Mouse (Mus musculus) left cerebral cortex, adult 2 months (tissue): Measurements from ENCODE around the gene Gm10100. TPM values are rescaled to one million over a fixed set of nuclear protein-coding genes. Genes with fewer than 3 reads are reported as not detected.
"Not testable (repeated sequence)": the region's sequence is repeated elsewhere in the genome, so short reads cannot be mapped to it uniquely, and the experiment has no call there.

ENCODE experiments used
- DNase-seq, 2 experiments: peaks; one replicate each; pipeline ENCODE4 v3.0.0; 2021 to 2022; ENCODE audit warnings: low spot score in 2 of 2, mixed read lengths in 1 of 2; ENCODE audit errors: extremely low spot score in 1 of 2
- H3K27ac ChIP-seq: fragments of 200-600 bp; 2 replicates; pipeline ENCODE4 v1.8.1; 2022
- H3K4me3 ChIP-seq: fragments of 200-600 bp; 2 replicates; pipeline ENCODE4 v1.8.1; 2022
- CTCF ChIP-seq: fragments of 200-600 bp; IDR thresholded peaks from 2 replicates; pipeline ENCODE4 v1.8.1; 2022; ENCODE audit warnings: antibody characterized with exemption, mild to moderate bottlenecking, moderate library complexity
- intact Hi-C: fragments of 180-260 bp; cut with DNase I; formaldehyde crosslinking; loops from one replicate; pipeline ENCODE4 v1.15.1; 2025
- total RNA-seq, 2 experiments: library from RNA; stranded (reverse); gene quantifications; 2 replicates each; pipeline ENCODE4 v1.2.3; 2021

Gene Gm10100
- total RNA-seq, 2 experiments from 2014 or later: not detected

DNA sequence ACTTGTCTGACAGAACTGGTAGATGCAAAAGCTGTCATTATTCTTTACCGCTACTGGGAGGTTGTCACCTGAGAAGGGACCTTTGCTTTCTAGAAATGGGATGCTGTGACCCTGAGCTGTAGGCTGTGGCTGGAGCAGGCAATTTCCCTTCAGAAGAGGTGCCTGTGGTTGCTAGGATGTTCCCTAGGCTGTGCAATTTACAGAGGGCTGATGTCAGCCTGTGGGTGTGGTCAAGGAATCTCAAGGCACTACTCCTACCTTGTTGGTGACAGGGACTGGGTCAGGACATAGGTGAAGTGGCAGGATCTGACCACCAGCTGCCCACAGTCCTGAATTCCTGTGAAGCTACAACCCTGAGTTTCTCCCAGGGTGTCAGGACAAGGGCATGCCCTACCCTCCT, 43.4 kb downstream of the Gm10100 start:
- intact Hi-C loops: no loop called here
- Histone ChIP-seq H3K4me3 (no peak overlapping the region), H3K27ac (no peak overlapping the region)
- no peak for DNase-seq
- TF ChIP-seq CTCF: no peak

DNA sequence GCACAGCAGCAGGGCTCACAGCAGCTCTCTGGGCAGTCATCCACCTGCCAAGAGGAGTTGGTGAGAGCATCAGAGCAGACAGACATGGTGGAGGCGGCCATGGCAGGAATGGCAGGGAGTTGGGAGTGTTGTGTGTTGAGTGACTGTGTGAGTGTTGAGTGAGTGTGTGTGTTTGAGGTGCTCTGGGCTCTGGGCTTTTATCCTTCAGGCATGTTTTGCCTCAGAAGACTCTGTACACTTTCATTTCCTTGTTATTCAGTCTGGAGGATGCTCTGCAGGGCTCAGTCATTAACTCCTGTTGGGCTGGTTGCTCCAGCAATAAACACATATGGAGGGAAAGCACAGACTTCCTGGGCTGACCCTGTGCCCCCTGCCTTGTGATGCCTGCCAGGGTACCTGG, 44.9 kb downstream of the Gm10100 start, which contains the start of gene Gm3238:
Gm3238 (minus strand) TSS at position 101 of the 400 bp plus-strand sequence.
- DNase-seq, H3K4me3 ChIP-seq, H3K27ac ChIP-seq, intact Hi-C loops: not testable (repeated sequence)

DNA sequence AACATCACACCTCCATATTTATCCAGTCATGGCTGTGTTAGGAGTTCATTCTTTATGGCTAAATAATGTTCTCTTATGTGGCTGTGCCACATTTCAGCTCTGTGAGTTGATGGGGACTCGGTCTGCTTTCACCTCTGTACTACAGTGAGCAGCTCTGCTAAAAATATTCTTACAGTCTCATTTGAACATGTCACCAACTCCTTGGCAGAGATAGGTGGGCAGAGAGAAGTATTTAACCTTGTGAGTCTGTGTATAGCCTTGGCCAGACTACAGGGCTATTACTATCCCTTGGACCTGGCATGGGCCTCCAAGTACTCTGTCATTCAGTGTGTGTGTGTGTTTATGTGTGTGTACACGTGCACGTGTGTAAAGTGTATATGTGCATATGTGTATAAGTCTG, 45.9 kb downstream of the Gm10100 start:
- H3K4me3 ChIP-seq, H3K27ac ChIP-seq, DNase-seq, intact Hi-C loops: not testable (repeated sequence)

Other genes starting within 250 kb of the Gm10100 start
- 10 to 100 TPM; 32.6 to 35.7 TPM for gene Fam207a, start 210.7 kb upstream of the Gm10100 start, total RNA-seq
- gene Itgb2, start 196.2 kb upstream of the Gm10100 start, total RNA-seq: 1 to 10 TPM; 3.0 to 3.5 TPM
- 10 to 100 TPM; 71.6 to 77.6 TPM for gene Pttg1ip, start 144.8 kb upstream of the Gm10100 start, total RNA-seq
- 100 to 1,000 TPM; 142 to 156 TPM for gene Sumo3, start 120.4 kb upstream of the Gm10100 start, total RNA-seq
- 1 to 10 TPM; 2.0 to 5.3 TPM for gene Gm49325, start 120.3 kb upstream of the Gm10100 start, total RNA-seq
- 10 to 100 TPM; 47.4 to 48.0 TPM for gene Ube2g2, start 104.2 kb upstream of the Gm10100 start, total RNA-seq
- under 1 TPM; 0.18 to 0.21 TPM for gene Tspear, start 39.9 kb upstream of the Gm10100 start, total RNA-seq
- not detected for gene Gm19402, start 35.7 kb upstream of the Gm10100 start, total RNA-seq
- gene Gm9508, start 29.3 kb upstream of the Gm10100 start, total RNA-seq: not detected
- not detected for gene Gm10272, start 19.9 kb upstream of the Gm10100 start, total RNA-seq
- not detected for gene Gm10024, start 15.0 kb upstream of the Gm10100 start, total RNA-seq
- not detected for gene Gm10142, start 10.7 kb upstream of the Gm10100 start, total RNA-seq
- gene Krtap12-1, start 5.9 kb upstream of the Gm10100 start, total RNA-seq: not detected
- gene Gm18596, start 16.2 kb downstream of the Gm10100 start, total RNA-seq: not detected
- gene Gm9736, start 24.9 kb downstream of the Gm10100 start, total RNA-seq: not detected
- not detected for gene Gm3233, start 33.2 kb downstream of the Gm10100 start, total RNA-seq
- gene Gm3238, start 44.8 kb downstream of the Gm10100 start, total RNA-seq: not detected
- gene Gm7138, start 50.5 kb downstream of the Gm10100 start, total RNA-seq: not detected
- gene Gm3250, start 56.1 kb downstream of the Gm10100 start, total RNA-seq: not detected
- not detected for gene Gm7137, start 61.7 kb downstream of the Gm10100 start, total RNA-seq
- gene Gm9639, start 68.6 kb downstream of the Gm10100 start, total RNA-seq: not detected
- gene Gm19668, start 72.6 kb downstream of the Gm10100 start, total RNA-seq: not detected
- not detected for gene Gm9507, start 85.4 kb downstream of the Gm10100 start, total RNA-seq
- not detected for gene Gm2696, start 88.2 kb downstream of the Gm10100 start, total RNA-seq
- gene Krtap10-4, start 100.6 kb downstream of the Gm10100 start, total RNA-seq: not detected
- not detected for gene Krtap10-10, start 109.5 kb downstream of the Gm10100 start, total RNA-seq
- gene Gm36176, start 120.3 kb downstream of the Gm10100 start, total RNA-seq: not detected
- gene Gm10318, start 126.4 kb downstream of the Gm10100 start, total RNA-seq: not detected
- not detected for gene Gm3285, start 135.5 kb downstream of the Gm10100 start, total RNA-seq
- 1 to 10 TPM; 9.5 to 9.8 TPM for gene Lrrc3, start 176.1 kb downstream of the Gm10100 start, total RNA-seq
- gene Trpm2, start 244.1 kb downstream of the Gm10100 start, total RNA-seq: 10 to 100 TPM; 44.7 to 50.3 TPM